Mouse (Mus musculus): ENCODE measurements around the gene D430041D05Rik.

DNA sequence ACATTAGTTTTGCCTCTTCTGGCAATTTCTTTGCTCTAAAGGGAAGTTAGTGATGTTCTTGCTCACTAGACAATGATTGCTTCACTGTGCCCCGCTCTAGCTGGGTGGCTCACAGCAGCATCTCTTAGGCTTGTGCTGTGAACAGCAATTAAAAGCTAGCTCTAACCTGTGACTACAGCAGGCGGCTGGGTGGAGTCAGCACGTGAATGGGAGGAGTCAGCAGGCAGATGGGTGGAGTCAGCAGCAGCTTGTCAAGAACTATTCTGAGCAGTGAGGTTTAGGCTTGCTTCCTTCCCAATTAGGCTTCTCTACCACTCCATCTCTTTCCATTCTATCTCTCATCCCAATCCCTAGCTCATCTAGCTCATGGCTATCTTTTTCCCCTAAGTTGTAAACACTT is 213.5 kb downstream of the D430041D05Rik start:
- TF ChIP-seq POLR2A (IDR thresholded peaks at IDR 0.05; ENCODE audit: insufficient read length, low read depth): no peak
- no peak for TF ChIP-seq MAX (IDR thresholded peaks at IDR 0.05; ENCODE audit: low read depth)
- no peak for TF ChIP-seq POLR2AphosphoS2 (IDR thresholded peaks at IDR 0.05; ENCODE audit: insufficient read length, low read depth)
- no peak for TF ChIP-seq CEBPB (IDR thresholded peaks at IDR 0.05; ENCODE audit: insufficient read depth, poor library complexity, severe bottlenecking)
- TF ChIP-seq TCF12 (IDR thresholded peaks at IDR 0.05; ENCODE audit: insufficient read depth, poor library complexity, severe bottlenecking): no peak
- no peak for TF ChIP-seq USF1 (IDR thresholded peaks at IDR 0.05; ENCODE audit: low read depth)
- no peak for TF ChIP-seq SRF (IDR thresholded peaks at IDR 0.05; ENCODE audit: control insufficient read depth, insufficient read length, low read depth)

All from myocyte (in vitro differentiated cells).